Mouse (Mus musculus): ENCODE measurements at regions not wholly inside any gene's neighbourhood (a gene's known extent, or its start where the extent isn't known, plus 50 kb on each side); places are given as distances from the start of the nearest gene placed in this dataset.

DNA sequence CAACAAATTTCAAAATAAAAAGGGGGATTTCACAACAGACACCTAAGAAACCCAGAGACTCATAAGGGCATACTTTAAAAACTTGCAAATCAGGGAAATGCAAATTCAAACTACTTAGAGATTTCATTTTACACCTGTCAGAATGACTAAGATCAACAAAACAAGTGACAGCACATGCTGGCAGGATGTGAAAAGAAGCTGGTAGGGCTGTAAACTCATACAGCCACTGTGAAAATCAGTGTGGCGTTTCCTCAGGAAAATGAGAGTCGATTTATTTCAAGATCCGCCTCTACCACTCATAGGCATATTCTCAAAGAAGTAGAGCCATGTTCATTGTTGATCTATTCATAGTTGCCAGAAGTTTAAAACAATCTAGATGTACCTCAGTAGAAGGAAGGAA, 133.6 kb upstream of the Veph1 start:
- DNase-seq (ENCODE audit: low spot score) = no peak

DNA sequence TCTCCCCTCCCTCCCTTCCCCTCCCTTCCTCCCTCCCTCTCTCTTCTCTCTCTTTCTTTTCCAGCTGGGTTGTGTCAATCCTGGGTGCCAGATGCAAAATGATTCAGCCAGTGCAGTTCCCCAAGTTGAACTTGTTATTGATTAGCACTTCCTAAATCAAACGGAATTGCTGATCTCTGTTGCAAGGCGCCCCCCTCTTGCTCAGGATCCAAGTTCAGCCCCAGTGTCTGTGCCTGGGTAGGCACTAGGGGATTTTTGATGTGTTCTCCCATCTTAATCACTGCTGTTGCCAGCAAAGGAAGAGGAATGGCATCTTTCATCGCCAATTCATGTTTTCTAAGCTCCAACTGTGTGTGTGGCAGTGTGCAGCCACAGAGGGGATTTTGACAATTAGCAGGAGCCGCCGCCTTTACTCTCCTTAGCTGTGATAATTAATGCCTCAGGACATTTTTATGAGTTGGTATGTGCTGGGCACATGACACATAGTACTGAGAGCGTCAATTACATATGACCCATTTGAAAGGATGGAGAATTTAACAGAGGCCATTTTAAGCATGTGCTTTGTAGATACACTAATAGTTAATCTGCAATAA, 125.9 kb upstream of the Veph1 start:
- DNase-seq (ENCODE audit: low spot score) = no peak

DNA sequence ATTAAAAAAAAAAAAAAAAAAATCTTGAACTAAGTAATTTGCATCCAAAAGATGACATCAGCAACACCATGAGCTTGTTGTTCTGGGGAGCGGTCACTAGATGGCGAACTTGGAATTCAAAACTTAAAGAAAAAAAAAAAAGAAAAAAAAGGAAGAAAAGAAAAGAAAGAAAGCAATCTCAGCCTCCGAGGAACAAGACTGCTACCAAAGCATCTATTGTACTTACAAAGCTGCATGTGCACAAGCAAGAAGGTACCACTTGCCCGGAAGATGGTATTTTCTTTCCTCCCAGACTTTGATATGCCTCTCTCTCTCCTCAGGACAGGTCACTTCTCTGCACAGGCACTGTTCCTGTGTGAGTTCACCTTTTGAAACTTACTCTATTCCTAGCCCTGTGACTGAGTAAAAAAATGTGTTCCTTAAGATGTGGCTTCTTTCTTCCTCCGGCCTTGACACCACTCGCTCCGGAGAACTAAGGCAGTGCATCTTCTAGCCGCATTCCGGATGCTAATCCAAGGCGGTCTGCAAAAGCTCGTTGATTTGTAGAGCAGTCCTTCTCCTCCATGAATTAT, 114.2 kb upstream of the Veph1 start:
- peak; percentile 27 for DNase-seq (ENCODE audit: low spot score)

DNA sequence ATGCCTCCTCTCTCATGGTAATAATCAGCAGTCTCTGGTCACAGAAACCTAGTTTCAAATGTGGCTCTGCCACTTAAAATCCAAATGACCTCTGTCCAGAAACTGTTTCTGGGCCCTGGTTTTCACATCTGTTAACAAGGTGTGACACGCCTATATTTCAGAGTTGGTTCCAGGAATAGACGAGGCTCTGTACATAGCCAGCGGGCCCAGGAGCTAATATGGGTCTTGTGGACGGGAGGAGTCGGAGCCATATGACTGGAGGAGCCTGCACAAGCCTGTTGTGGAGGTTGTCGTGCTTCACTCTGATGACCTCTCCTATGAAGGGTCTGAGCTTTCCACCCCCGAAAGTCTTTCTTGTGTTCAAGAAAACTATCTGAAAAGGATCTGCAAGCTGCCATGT, 112.2 kb upstream of the Veph1 start:
- DNase-seq (ENCODE audit: low spot score) = no peak

DNA sequence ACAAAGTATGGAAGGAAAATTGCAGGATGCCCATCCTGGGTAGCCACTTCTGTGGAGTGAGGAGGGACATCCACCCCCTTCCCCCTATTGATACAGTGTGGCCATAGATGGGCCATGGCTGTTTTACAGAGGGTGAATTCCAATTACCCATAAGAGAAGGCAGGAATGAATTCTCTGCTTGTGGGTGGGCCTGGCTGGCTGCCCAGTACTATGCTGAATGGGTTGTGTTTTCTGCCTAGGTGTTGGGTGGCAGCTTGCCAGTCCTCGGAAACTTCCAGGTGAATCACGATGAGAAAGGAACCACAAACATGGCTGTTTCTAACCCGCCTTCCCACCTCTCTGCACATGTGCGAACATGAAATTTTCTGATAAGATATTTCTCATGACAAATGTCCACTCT, 109.0 kb upstream of the Veph1 start:
- no peak for DNase-seq (ENCODE audit: low spot score)

DNA sequence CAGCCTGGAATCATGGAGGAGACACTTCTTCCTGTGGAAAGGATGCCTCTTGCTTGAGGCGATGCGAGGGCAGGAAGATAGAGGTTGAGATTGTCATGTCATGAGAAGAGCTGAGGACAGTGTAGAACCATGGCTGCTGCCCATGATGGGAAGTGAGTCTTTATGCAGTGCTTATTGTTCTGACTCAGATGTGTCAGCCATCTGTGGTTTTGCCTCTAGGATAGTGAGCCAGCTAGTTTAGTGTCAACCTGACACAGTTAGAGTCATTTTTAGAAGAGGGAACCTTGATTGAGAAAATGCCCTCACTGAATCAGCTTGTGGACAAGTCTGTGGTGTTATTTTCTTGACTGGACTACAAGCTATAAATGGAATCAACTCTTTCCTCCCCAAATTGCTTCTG, 107.1 kb upstream of the Veph1 start:
- DNase-seq (ENCODE audit: low spot score) = no peak

DNA sequence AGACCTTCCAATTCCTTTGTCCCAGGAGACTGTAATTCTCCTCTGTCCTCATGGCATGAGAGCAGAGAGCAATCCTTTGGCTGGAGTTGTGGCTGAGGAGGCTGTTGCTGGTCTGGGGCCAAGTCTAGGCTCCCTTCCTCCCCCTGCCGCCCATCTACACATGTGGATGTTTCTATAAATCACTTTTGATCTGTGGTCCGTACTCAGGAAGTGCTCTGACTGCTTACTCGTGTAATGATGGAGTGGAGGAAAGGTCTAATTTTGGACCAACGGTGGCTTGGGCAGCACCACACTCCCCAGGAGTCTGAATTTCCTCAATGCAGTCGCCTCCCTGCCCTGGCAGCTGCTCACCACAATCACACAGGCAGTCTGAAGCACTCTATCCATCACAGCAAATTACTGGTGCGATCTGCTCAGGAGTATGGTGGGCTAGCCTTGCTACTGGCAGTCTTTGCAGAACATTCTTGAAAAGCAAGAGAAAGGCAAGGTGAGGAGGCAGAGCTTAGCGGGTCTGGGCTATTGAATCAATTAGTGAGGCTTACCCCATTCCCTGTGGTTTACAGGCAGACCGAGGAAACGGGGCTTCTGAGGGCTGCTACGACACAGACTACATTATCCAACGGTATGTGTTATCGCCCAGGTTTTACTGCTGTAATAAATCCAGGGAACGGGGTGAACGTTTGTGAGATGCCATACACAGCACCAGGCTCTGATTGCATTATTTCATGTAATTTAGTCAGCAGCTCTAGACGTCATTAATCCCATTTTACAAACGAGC, 104.3 kb upstream of the Veph1 start:
- DNase-seq (ENCODE audit: low spot score) = no peak

DNA sequence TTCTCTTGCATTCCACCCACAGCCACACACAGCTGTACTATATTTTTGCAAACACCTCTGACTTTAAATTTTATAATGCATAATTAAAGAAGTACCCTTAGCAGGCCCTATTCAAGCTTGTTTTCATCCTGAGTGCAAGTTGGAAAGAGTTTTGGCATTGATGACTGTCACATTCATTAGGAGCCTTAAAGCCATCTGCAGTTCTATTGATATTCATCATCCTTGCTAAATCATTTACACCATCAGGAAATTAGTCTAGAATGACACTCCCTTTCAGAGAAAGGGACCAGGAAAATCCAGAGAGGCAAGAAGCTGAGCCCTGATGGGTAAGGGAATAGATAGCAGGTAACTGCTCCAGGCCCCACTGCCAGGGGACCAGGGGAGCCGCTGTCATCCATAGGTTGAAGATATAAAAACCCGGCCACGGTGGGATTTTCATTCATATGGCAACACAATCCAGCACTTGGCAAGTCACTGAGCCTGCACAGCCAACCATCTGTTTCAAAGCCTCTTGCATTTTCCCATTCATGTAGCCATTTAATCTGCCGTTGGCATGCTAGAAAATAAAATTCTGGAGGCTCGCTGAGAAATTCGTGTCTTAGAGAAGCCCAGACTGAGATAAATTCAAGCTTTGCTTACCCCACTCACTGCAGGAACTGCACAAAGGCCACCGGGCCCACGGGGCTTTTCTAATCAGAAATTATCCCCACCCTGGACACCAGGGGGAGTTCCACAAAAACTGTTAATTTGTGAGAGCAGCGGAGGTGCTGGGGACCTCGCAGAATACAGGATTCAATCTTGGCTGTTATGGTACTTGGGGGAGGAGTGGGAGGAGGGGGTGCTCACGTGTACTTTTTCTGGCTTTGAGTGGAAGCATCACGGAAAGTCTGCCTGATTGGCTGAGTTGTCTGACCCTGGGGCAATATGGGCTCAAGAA, 101.8 kb upstream of the Veph1 start:
- peak; percentile 52 for DNase-seq (ENCODE audit: low spot score)

DNA sequence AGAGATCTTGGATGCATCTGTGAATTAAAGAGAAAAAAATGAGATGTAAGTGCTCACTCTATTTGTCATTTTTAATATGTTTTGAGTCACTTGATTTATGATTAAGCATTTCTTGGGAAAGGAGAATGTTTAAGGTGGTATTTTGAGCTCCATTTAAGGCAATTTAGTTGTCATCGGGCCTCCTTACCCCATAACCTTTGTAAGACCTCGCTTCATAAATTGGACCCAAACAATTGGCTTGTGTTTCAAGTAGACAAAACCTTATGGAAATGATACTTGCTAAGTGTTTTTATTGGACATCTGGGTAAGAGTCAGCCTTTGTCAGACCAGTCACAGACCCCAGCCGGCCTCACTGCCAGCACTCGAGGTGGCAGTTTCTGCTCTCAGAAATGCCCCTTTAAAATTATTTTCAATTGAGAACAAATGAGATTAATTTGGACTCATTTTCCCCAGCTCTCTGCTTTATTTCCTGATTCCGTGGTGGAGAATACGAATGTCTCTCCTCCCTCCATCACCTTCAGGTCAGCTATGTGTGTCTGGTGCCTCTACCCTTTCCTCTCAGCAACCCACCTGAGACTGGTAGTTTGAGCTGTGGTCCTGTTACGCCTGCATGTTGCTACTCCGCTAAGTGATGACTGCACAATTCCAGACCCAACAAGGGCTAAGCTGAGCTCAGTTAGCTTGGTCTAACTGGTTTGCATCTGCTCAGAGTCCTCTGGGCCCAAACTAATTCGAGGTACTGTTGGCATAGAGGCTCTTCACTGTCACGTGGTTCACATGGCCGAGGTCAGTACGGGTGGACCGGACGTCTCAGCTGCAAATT, 78.7 kb upstream of the Veph1 start:
- DNase-seq (ENCODE audit: low spot score) = no peak

DNA sequence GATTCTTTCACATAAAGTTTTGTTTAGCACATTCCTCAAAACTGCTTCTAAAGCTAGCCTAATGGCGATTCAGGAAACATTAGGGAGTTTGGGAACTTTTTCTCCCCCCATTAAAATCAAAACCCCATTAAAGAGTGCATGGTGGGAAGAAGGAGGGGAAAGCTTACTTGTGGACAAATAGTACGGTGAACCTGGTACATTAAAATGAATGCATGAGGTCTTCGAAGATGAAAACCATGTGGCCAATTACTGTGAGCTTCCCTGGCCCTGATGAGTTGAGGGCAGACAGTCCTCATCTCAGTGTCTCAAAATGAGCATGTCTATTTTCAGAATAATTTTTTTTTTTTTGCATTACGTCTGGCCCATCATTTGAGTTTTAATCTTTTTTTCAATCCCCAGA, 78.0 kb upstream of the Veph1 start:
- DNase-seq (ENCODE audit: low spot score) = no peak

DNA sequence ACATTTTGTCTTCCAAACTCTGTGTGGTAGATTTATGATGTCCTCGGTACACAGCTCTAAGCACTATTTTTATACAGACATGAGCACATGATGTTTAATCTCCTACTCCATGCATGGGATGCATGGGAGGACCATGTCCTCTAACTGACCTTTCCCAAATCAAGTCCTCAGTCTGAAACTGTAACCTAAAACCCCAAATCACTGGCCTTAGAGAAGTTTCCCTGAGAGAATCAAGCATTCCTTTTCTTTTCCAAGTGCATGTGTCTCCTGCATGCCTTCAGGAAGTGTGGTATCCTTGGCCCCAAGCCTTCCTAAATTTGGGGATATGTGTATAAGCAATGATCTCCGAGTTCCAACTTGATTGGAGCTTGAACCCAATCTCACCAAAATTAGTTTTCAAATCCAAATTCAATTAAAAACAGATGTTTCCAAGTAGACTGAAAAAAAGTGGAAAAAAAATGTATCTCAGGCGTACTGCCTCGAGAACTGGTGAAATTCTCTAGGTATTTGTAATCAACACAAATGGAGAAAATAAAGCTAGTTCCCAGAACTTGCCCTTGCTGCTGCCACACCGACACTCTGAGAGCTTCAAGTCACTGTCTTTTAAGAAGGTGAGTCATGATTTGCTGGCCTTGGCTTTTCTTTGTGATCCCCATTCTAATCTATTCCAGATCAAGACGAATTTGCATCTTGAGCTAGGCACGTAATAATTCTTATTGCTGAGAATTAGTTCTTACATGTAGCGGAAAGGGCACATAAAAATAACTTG, 77.4 kb upstream of the Veph1 start:
- no peak for DNase-seq (ENCODE audit: low spot score)

Data from layer of hippocampus, adult 11-12 months (tissue).